Mouse (Mus musculus): Measurements from ENCODE around the gene Foxo3. TPM values are rescaled to one million over a fixed set of nuclear protein-coding genes. Genes with fewer than 3 reads are reported as not detected.

Foxo3 gene
- total RNA-seq, 2 experiments from 2014 or later = 40.0 to 46.8 TPM

DNA sequence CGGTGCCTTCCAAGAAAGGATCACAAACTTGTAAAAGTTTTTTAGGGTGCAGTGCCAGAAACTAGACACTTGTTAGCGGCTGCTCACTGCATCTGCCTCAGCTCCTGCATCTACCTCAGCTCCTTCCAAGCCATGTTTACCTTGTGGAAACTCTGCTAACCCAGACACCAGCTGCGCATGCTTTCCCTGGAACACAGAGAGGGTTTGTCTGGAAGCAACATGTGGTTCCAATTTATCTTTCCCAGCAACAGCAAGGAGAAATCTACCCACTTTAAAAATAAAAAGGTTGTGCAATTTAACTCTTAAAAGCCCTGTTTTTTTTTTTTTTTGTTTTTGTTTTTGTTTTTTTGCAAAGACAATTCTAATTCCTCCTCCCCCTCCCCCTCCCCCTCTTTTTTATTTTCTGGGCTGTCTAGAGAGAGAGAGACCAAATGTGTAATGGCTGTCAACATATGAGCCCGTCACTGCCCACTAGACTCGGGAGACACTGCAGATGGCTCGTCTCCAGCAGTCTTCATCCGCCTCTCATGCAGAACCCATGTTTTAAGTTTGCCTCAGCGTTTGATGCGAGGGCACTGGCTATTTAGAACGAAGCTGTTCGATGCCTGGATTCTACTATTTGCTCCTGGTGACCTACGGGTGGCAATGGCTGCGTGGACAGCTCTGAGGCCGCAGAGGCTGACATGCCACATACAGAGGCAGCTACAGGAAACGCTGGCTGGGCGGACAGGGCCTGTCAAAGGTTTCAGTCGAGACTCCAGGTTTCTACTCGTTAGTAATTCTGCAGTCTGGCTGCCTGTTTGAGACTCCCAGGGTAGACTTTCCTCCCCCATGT lies 73.0 kb downstream of the Foxo3 start:
- intact Hi-C loops (cut with DNase I) = no loop called here
- DNase-seq (ENCODE audit: extremely low spot score in 1 of 2, low spot score in 2 of 2) = no peak

DNA sequence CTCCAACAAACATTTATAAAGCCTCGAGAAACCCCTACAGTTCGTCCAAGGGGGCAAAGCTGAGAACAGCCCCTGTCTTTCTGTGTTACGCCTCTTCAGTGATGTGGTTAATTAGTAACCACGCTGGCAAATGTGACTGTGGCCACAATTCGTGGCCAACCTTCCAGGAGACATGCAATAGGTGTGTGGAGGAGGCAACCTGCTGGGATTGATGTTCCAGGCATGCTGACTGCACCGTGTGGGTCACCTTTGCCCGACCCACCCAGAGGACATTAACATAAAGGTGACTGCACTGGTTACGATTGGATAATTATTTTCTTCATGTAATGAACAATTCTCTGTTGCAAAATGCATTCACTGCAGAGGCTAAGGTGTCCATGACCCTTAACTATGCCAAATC lies 74.0 kb downstream of the Foxo3 start:
- DNase-seq (ENCODE audit: extremely low spot score in 1 of 2, low spot score in 2 of 2) = no peak
- intact Hi-C loops (cut with DNase I) = no loop called here

DNA sequence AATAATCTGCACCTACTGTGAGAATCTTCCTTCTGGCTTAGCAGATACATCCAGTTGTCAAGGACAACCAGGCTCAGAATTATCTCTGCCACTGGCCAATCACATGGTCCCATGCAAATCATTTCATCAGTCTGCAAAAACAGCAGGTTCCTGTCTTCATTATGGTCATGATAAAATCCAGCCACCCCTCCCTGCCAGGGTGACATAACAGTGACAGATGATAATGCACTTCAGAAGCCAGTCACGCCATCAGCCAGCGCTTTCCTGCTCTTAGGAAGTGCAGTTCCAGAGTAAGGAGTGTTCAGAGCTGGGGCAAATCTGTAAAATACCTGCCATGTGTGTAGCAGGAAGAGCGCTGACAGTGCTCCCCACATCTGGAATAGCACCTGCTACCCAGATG lies 77.1 kb downstream of the Foxo3 start:
- intact Hi-C loops (cut with DNase I) = no loop called here
- DNase-seq (ENCODE audit: extremely low spot score in 1 of 2, low spot score in 2 of 2) = no peak

DNA sequence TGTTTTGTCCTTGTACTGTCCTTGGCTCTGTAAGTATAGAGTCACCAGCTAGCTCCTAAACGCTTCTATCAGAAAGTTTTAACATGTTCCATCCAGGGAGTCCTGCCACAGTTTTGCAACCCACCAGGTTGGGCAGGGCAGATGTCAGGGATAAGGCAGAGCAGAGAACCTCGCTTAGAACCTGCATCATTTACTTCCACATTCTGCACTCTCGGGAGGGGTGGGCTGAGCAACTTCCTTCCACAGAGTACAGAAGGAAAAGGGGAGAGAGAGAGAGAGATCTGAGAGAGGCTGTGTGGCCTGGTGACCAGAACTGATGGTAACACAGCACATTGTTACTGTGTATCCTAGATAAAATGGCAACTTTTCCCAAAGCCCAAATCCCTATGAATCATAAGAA lies 77.9 kb downstream of the Foxo3 start:
- intact Hi-C loops (cut with DNase I) = no loop called here
- DNase-seq (ENCODE audit: extremely low spot score in 1 of 2, low spot score in 2 of 2) = no peak

DNA sequence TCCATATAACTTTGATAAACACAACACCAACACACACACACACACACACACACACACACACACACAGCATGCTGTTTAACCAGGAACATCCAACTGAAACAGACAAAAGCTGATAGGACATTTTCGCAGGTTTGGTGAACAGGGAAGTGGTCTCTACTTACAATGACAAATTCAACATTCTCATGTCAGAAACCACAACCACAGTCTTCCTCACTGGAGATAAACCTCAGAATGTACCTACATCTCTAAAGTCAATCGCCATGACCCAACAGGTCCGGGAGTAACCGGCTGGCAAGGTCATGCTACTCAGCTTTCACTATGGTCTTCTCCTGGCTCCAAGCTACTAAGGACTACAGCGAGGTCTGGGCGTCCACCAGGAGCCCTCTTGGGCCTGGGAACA lies 81.8 kb downstream of the Foxo3 start:
- no peak for DNase-seq (ENCODE audit: extremely low spot score in 1 of 2, low spot score in 2 of 2)
- intact Hi-C loops (cut with DNase I) = no loop called here

DNA sequence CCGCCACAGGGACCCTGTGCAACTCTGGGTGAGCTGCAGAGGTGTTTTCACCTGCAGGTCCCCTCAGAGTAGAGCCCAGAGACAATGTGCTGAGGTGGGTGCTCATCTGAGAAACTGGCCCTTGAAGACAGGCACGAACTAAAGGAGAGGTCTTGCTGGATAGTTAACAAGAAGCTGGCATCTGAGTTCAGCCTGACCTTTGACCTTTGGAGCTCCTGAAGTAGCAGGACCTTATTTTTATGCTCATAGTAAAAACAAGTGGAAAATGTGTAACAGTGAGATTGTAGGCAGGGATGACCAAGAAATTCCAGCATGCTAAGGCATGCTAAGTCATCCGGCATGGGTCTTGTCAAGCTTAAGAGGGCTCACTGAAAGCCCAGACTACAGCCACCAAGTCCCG lies 82.6 kb downstream of the Foxo3 start:
- DNase-seq (ENCODE audit: extremely low spot score in 1 of 2, low spot score in 2 of 2) = no peak
- intact Hi-C loops (cut with DNase I) = no loop called here

DNA sequence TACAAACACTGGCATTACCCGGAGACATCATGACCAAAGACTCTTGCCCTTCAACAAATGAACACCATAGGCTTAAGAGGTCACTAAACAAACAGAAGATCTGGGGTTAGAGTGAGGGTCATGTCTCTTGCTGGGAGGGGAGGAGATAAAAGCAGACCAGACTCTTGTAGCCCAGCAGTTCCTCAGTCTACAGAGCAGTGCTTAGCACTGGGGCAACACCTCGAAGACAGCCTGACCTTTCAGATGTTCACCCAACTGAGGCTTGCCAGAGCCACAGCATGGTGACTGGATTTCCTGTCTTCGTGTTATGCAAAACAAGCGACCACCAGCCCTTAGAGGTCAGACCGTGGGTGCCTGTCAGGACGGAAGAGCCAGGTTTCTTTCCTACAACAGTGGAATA lies 83.6 kb downstream of the Foxo3 start:
- intact Hi-C loops (cut with DNase I) = no loop called here
- DNase-seq (ENCODE audit: extremely low spot score in 1 of 2, low spot score in 2 of 2) = no peak

DNA sequence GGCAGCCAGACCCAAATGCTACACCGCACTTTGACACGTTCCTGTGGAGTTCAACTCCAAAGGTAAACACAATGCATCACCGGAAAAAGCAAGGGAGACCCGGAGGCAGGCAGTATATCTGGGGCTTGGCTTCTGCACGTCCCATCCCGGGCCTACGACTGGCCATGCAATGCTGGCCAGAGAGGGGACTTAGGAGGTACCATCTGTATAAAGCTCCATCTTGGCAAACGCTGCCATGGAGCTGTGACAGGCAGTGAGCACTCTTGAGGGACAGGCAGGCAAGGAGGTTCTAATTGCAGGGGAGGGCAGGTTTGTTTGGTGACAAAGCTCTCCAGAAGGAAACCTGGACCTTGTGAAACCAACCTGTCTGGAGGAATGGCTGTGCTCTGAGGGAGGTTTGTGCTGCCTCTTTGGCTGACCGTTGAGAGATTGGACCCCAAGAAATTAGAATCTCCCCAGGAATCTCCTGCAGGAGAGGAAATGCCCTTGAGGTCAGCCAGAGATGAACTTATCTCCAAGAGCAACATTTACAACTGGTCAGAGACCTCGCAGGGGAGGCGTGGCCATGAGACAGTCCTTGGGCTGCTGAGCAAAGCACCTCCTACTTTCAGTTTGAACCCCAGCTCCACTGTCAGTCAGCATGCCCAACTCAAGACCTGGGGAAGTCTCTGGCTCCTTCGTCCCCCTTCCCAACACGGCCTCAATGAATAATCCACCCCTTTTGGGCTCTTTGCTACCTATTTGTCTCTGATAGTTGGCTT lies 86.7 kb downstream of the Foxo3 start:
- intact Hi-C loops (cut with DNase I) = no loop called here
- no peak for DNase-seq (ENCODE audit: extremely low spot score in 1 of 2, low spot score in 2 of 2)

DNA sequence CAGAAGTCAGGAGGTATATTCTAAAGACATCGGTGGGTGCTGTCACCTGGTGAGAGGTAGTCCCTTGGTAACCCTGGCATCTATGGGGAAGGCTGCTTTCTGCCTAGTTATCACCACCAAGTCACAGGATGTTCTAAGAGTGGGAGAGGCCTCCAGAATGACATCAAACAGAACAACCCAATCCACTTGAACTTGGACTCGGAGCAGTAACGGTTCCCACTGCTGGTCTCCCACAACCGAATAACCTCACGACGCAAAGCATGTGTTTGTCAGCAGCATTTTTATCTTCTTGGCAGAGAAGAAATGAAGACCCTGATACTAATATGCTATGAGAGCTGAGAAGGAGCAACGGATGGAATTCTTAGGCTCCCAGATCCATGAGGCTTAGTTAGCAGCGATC lies 87.5 kb downstream of the Foxo3 start:
- no peak for DNase-seq (ENCODE audit: extremely low spot score in 1 of 2, low spot score in 2 of 2)
- intact Hi-C loops (cut with DNase I) = no loop called here

DNA sequence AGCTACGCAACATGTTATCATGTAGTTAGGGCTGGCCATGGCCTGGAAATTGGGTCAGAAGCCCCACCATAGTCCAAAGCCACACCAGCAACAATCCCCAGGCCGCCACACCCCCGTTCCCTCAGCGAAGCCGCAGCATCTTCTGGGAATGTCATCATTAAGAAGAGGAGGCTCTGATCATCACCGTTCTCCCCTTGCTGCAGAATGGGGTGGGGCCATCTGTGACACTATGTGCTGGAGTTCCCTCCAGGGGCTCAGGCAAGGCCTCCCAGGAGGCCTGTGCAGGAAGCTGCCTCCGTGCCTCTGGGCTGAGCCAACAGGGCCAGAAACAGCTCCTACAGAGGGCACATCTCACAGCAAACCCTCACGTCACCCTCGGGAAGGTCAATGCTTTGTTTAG lies 88.5 kb downstream of the Foxo3 start:
- DNase-seq (ENCODE audit: extremely low spot score in 1 of 2, low spot score in 2 of 2) = no peak
- intact Hi-C loops (cut with DNase I) = no loop called here

DNA sequence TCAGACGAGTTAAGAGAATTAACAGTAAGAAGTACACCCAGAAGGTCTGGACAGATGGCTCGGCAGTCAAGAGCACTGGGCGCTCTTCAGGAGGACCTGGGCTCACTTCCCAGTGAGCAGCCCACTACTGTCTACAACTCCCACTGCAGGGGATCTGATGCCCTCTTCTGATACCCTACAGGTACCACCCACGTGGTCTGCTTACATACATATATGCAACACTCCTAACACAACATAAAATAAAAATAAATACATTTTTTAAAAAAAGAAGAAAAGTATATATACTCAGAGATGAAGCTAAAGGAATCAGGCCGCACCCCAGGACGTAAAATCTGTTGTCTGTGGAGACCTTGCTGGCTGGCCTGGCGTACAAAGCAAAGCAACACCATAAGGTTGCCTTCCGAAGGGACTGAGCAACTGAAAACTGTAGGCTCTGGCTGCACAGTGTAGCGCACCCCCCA lies 89.6 kb downstream of the Foxo3 start:
- no peak for DNase-seq (ENCODE audit: extremely low spot score in 1 of 2, low spot score in 2 of 2)
- intact Hi-C loops (cut with DNase I) = no loop called here

DNA sequence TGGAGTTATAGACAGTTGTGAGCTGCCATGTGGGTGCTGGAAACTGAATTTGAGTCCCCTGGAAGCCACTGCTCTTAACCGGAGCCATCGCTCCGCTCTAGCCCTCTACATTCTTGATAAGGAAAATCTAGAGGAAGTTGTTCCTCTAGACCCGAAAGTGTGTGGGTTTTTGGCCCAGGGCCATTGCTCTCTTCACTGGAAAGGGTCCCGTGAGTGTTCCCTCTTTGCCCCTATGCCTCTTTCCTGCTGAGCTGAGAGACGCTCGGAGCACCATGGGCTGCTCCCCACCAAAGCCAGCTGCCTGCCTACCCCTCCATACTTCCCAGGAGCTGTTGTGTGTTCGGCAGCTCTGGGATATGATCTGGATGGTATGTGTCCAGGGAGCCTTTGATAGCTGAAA lies 96.2 kb downstream of the Foxo3 start:
- intact Hi-C loops (cut with DNase I) = no loop called here
- DNase-seq (ENCODE audit: extremely low spot score in 1 of 2, low spot score in 2 of 2) = no peak

DNA sequence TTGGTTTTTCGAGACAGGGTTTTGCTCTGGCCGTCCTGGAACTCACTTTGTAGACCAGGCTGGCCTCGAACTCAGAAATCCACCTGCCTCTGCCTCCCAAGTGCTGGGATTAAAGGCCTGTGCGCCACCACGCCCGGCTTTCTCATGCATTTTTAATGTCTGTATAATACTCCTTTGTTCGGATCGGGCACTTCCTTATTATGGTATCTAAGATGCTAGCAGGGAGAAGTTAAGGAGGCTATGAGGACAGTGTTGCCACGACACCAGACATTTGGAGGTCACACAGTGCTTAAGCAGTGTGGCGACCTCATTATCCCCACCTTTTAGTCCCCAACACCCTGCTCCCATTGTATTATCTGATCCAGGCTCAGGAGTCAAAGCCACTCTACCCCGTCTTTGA lies 97.8 kb downstream of the Foxo3 start:
- no peak for DNase-seq (ENCODE audit: extremely low spot score in 1 of 2, low spot score in 2 of 2)
- intact Hi-C loops (cut with DNase I) = no loop called here

DNA sequence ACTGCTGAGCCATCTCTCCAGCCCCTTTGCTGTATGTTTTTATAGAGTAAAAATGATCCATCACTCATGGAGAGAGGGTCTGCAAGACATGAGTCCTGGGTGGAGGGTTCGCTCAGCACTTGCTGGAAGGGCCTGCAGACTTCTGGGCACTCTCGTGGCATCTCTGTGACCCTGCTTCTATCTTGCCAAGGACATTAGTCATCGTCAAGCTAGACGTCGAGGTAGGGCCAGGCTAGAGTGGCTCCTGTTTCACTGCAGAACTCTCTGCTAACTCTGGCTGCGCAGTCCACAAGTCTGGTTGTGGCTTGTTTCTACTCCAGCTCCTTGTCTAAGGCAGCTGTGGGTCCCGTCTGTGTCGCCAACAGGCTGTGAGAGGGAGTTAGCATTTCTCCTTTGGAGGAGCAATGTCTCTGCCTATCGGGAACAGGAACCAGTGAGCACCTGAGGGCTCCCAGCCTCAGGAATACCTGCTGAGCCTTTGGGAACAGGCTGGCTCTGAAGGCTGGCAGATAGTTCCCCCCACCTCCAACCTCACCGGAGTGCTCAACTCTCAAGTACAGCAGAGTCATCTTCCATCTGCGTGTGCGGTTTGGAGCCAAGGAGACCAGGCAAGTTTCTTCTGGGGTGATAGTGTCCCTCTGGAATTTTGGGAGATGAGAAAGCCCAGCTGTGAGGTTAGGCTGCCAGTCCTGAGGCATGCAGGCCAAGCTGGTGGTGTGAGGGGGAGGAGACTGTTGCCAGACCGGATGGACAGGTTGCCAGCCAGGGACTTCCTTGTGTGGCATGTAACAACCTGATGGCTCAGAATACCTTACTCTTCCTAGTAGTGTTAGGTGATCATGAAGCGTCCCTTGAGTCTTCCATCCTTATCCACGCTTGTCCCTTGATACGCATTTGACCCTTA lies 98.5 kb downstream of the Foxo3 start:
- intact Hi-C loops (cut with DNase I) = no loop called here

DNA sequence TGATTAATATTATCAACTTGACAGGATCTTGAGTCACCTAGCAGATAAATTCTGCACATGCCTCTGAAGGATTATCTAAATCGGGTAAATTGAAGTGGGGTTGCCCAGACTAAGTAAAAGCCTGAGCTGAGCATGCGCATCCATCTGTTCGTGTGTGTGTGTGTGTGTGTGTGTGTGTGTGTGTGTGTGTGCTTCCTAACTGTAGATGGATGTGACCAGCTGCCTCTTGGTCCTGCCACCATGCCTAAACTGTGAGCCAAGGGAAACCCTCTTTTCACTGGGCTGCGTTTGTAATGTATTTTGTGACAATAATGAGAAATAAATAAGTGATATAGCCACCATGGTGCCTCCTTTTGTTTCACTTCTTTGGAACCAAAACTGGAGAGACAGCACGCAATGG lies 102.3 kb downstream of the Foxo3 start:
- intact Hi-C loops (cut with DNase I) = no loop called here
- no peak for DNase-seq (ENCODE audit: extremely low spot score in 1 of 2, low spot score in 2 of 2)

More for the DNA sequence above, 98.5 kb downstream of the Foxo3 start:
- DNase-seq (ENCODE audit: extremely low spot score in 1 of 2, low spot score in 2 of 2) = no peak

DNA sequence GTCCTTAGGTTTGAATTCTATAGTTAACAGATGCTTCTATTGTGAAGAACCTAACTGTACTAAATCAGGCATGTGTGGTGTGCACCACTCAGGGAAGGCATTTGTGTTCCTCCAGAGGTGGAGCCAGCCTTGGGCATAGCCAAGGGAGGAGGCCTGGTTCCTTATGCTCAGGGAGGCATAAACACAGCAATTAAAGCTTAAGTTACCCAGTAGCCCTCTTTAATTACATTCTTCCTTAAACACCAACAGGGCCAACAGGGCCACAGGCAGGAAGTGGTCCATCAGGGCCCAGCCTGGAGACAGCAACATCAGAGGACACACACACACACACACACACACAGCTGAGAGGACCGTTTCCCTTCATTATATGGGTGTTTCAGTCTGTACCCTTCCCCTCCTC lies 102.7 kb downstream of the Foxo3 start:
- no peak for DNase-seq (ENCODE audit: extremely low spot score in 1 of 2, low spot score in 2 of 2)
- intact Hi-C loops (cut with DNase I) = no loop called here

DNA sequence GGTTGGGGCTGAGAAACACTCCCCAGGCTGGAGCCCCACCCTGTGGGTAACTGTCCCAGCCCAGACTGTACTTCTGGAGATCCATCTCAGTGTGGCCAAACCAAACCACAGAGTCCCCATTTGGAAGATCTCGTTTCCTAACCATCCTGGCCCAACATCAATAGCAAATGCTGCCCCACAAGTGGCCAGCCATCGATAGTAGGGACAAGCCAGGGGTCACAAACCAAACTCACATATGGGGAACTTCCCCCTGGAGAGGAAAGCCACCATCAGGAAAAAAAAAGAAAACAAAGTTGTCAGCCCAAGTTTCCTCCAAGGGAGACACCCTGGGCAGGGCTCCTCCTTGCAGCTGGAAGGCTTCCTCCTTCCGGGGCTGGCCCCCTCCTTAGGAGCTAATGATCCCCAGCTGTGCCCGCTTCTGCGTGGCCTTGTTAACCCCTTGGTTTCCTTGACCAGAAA lies 105.6 kb downstream of the Foxo3 start:
- intact Hi-C loops (cut with DNase I) = no loop called here
- peak in 1 of 2 experiments; percentile 46 for DNase-seq (ENCODE audit: extremely low spot score in 1 of 2, low spot score in 2 of 2)

DNA sequence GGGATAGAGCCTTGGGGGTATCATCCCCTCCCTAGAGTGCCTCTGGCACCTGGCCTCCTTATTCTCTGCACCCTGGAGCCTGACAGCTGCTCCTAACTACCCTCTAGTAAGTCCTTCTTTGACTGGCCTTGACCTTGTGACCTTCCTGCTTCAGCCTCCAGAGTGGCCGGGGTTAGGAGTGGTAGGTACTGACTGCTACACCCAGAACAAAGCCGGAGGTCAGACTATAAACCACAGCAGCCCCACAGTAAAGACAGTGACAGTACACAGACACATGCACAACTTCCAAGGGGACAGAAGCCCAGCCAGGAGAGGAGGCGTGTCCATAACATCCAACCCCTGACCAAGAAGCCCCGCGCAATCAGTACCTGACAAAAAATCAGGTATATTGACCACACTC lies 106.4 kb downstream of the Foxo3 start:
- intact Hi-C loops (cut with DNase I) = no loop called here
- no peak for DNase-seq (ENCODE audit: extremely low spot score in 1 of 2, low spot score in 2 of 2)

DNA sequence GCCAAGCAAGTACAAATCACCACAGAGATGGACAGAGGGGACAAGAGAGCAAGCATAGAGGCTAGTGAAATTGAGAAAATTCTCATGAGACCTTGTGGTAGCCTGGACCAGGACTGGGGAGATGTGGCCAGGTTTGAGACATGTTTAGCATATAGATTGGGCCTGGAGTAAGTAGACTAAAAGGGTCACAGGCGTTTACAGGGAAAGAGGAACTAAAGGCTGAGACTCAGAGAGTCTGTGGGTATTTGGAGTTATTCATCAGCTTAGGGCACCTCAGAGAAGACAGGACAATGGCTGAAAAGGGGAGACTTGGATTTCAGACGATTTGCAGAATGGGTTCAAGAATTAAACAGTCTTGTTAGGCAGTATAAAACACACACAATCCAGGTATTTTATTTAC lies 121.8 kb downstream of the Foxo3 start:
- intact Hi-C loops (cut with DNase I) = no loop called here
- no peak for DNase-seq (ENCODE audit: extremely low spot score in 1 of 2, low spot score in 2 of 2)
